Mouse (Mus musculus) testis, adult 2 months (tissue): ENCODE measurements at regions not wholly inside any gene's neighbourhood (a gene's known extent, or its start where the extent isn't known, plus 50 kb on each side); places are given as distances from the start of the nearest gene placed in this dataset.

Source experiments
- CTCF ChIP-seq: fragments of 200-500 bp; IDR thresholded peaks from 2 replicates; pipeline ENCODE4 v1.5.1; 2012; ENCODE audit warnings: low read depth, mild to moderate bottlenecking, inconsistent platforms, low read length, moderate library complexity; ENCODE audit not compliant: control insufficient read depth, insufficient read depth, insufficient replicate concordance
- POLR2A ChIP-seq: fragments of 200-500 bp; IDR thresholded peaks from 2 replicates; pipeline ENCODE4 v1.6.1; 2012; ENCODE audit warnings: low read depth, mild to moderate bottlenecking, inconsistent platforms, low read length, moderate library complexity; ENCODE audit not compliant: control insufficient read depth

- TF ChIP-seq POLR2A (no peak), CTCF (no peak)
Measured at GRCm38 (mm10) chr1:193541281-193541680, 171.2 kb upstream of the Camk1g start.
